Mouse (Mus musculus) heart, embryonic 14.5 days (tissue): ENCODE data around the gene Katnbl1. TPM values are rescaled to one million over a fixed set of nuclear protein-coding genes. Genes with fewer than 3 reads are reported as not detected.

Experiments used
- ATAC-seq: fragments of 200-750 bp; cut with Nextera tagmentation; 2 replicates; pipeline ENCODE4 v1.8.0; 2017; ENCODE audit warnings: low read depth, moderate TSS enrichment; ENCODE audit not compliant: insufficient number of reproducible peaks, insufficient read depth, low FRiP score
- H3K27ac ChIP-seq, 2 experiments: fragments of 200-500 bp in 1 of 2; fragments of 300-500 bp in 1 of 2; sonication (generic) in 1 of 2; replicated peaks in 1 of 2; 2 replicates each; pipeline ENCODE4 v1.5.1; 2012 to 2014; ENCODE audit warnings: low read depth in 2 of 2, low read length in 2 of 2, control low read depth in 1 of 2, mild to moderate bottlenecking in 1 of 2, mixed read lengths in 1 of 2; ENCODE audit not compliant: control insufficient read depth in 1 of 2, insufficient read depth in 1 of 2
- H3K27me3 ChIP-seq: fragments of 300-500 bp; sonication (generic); 2 replicates; pipeline ENCODE4 v1.6.1; 2014; ENCODE audit warnings: mild to moderate bottlenecking, low read length, control low read depth; ENCODE audit not compliant: control insufficient read depth, insufficient read depth
- H3K36me3 ChIP-seq: fragments of 300-500 bp; sonication (generic); 2 replicates; pipeline ENCODE4 v1.6.1; 2014; ENCODE audit warnings: mild to moderate bottlenecking, control low read depth, low read length, mixed read lengths; ENCODE audit not compliant: control insufficient read depth, insufficient read depth
- H3K4me1 ChIP-seq, 2 experiments: fragments of 200-500 bp in 1 of 2; fragments of 300-500 bp in 1 of 2; sonication (generic) in 1 of 2; 2 replicates each; pipeline ENCODE4 v1.6.1; 2012 to 2014; ENCODE audit warnings: low read length in 2 of 2, control low read depth in 1 of 2, mixed read lengths in 1 of 2; ENCODE audit not compliant: control insufficient read depth in 2 of 2, insufficient read depth in 2 of 2
- H3K4me2 ChIP-seq: fragments of 300-500 bp; sonication (generic); 2 replicates; pipeline ENCODE4 v1.6.1; 2014; ENCODE audit warnings: mild to moderate bottlenecking, low read length
- H3K4me3 ChIP-seq, 2 experiments: fragments of 200-500 bp in 1 of 2; fragments of 300-500 bp in 1 of 2; sonication (generic) in 1 of 2; 2 replicates each; pipeline ENCODE4 v1.5.1; 2012 to 2014; ENCODE audit warnings: low read length in 2 of 2, mild to moderate bottlenecking in 2 of 2, control low read depth in 1 of 2, low read depth in 1 of 2, moderate library complexity in 1 of 2; ENCODE audit not compliant: control insufficient read depth in 1 of 2, insufficient read depth in 1 of 2
- H3K9ac ChIP-seq: fragments of 300-500 bp; sonication (generic); 2 replicates; pipeline ENCODE4 v1.6.1; 2014; ENCODE audit warnings: mild to moderate bottlenecking, low read length
- H3K9me3 ChIP-seq: fragments of 300-500 bp; sonication (generic); 2 replicates; pipeline ENCODE4 v1.6.1; 2016; ENCODE audit warnings: low read length, control low read depth; ENCODE audit not compliant: control insufficient read depth
- WGBS: fragments of 180-500 bp; shearing (Covaris S2); extraction: QIAGEN DNeasy Blood & Tissue Kit; methylation state at CpG from one replicate; pipeline ENCODE4 v1.1.7; 2014; 5-methylcytosine and 5-hydroxymethylcytosine counted together
- polyA plus RNA-seq: library from polyadenylated mRNA; unstranded; fragments of >200 nt; fragmentation: Nextera tagmentation; extraction: Ambion mirVana; gene quantifications from 2 replicates; pipeline ENCODE4 v1.2.1, GENCODE M21; 2014

Gene Katnbl1
- polyA plus RNA-seq, 1 experiment from 2014 or later = 22.4 TPM

DNA sequence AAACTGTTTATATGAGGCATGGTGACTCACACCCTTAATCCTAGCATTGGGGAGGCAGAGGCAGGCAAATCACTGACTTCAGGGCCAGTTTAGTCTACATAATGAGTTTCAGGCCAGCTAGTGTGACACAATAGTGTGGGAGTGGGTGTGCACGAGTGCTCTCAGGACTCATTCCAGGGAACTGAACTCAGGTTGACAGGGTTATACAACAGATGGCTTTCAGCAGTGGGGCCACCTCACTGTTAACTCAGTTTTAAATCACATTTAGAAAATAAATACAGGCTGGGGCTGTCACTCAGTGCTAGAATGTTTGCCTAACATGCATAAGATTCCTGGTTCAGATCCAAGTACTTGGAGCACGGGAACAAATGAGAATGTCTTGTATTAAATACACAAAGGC, 19.4 kb upstream of the Katnbl1 start:
- Histone ChIP-seq H3K4me3 (no peak overlapping the region), H3K4me2 (no peak overlapping the region), H3K9ac (no peak overlapping the region), H3K4me1 (no peaks in the 10 kb centered on the region), H3K9me3 (no peaks in the 10 kb centered on the region), H3K27ac (no peak overlapping the region), H3K27me3 (no peaks in the 10 kb centered on the region), H3K36me3 (peaks cover 98% of the 10 kb centered on the region)
- ATAC-seq = no peak
- 83% methylated on average over 2 of the region's 2 CpGs for WGBS

- Histone ChIP-seq H3K27ac (no peak overlapping the region), H3K9ac (no peak overlapping the region), H3K4me2 (no peak overlapping the region), H3K36me3 (peaks cover 98% of the 10 kb centered on the region), H3K4me3 (no peak overlapping the region), H3K27me3 (no peaks in the 10 kb centered on the region), H3K9me3 (no peaks in the 10 kb centered on the region), H3K4me1 (no peaks in the 10 kb centered on the region)
- no peak for ATAC-seq
- 87% methylated on average over 12 of the region's 12 CpGs for WGBS
Measured at GRCm38 (mm10) chr2:112360012-112360780, 18.8 kb upstream of the Katnbl1 start.

- peaks cover 96% of the 10 kb centered on the region for H3K36me3 ChIP-seq
- no peak for ATAC-seq
- no peaks in the 10 kb centered on the region for H3K4me1 ChIP-seq
- no peak overlapping the region for H3K4me3 ChIP-seq
- no peak overlapping the region for H3K4me2 ChIP-seq
- H3K9me3 ChIP-seq = no peaks in the 10 kb centered on the region
- no peaks in the 10 kb centered on the region for H3K27me3 ChIP-seq
- WGBS = 89% methylated on average over 2 of the region's 2 CpGs
- H3K9ac ChIP-seq = no peak overlapping the region
- H3K27ac ChIP-seq = no peak overlapping the region
Measured at GRCm38 (mm10) chr2:112360781-112361169, 18.2 kb upstream of the Katnbl1 start.

- Histone ChIP-seq H3K9ac (peak overlapping the region; percentile 91), H3K9me3 (no peaks in the 10 kb centered on the region), H3K4me3 (peak overlapping the region; percentile 78 to 89), H3K27me3 (no peaks in the 10 kb centered on the region), H3K36me3 (peaks cover 31% of the 10 kb centered on the region), H3K4me1 (peaks cover 0 to 8% of the 10 kb centered on the region in 2 experiments; a peak in 2 of 4 replicates), H3K4me2 (peak overlapping the region; percentile 87), H3K27ac (peak overlapping the region in 1 of 2 experiments; percentile 82; a peak in 1 of 4 replicates)
- ATAC-seq = 0 out of 2 replicates have a peak, but pooled peaks have one; percentile 35
- WGBS = 17% methylated on average over 15 of the region's 15 CpGs
Measured at GRCm38 (mm10) chr2:112367222-112367621, 11.8 kb upstream of the Katnbl1 start.

GRCm38 (mm10) chr2:112367726-112368673, 11.0 kb upstream of the Katnbl1 start, which contains the start of gene Emc4:
Emc4 (minus strand) TSS chr2:112368027.
- H3K36me3 ChIP-seq = peaks cover 25% of the 10 kb centered on the region
- no peaks in the 10 kb centered on the region for H3K27me3 ChIP-seq
- ATAC-seq = peak; percentile 72; the same call in 1 of the 2 replicates
- no peaks in the 10 kb centered on the region for H3K9me3 ChIP-seq
- 2% methylated on average over 46 of the region's 46 CpGs for WGBS
- peaks cover 0 to 8% of the 10 kb centered on the region in 2 experiments; a peak in 2 of 4 replicates for H3K4me1 ChIP-seq
- peak within 1 kb of the TSS; percentile 91 for H3K9ac ChIP-seq
- peak within 1 kb of the TSS; percentile 78 to 89 for H3K4me3 ChIP-seq
- H3K27ac ChIP-seq = peak within 1 kb of the TSS; percentile 82 to 94
- peak within 1 kb of the TSS; percentile 87 for H3K4me2 ChIP-seq

DNA sequence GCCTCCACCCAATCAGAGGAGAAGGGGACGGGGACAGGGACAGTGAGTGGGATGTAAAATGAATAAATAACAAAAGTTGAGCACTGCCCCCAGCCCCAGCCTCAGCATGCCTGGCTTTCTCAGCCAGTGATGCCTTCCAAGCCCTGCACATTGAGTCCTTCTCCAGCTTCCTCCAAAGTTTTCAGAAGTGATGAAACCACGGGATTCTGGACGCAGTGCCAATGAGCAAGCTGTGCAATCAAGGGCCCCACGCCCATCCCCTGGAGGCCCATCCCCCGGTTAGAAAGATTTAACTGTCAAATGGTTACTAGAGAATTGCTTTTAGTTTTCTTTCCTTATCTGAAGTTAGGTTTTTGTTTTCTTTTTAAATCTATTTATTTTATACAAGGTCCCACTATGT, 9.1 kb upstream of the Katnbl1 start:
- Histone ChIP-seq H3K27me3 (no peaks in the 10 kb centered on the region), H3K9ac (no peak overlapping the region), H3K9me3 (no peaks in the 10 kb centered on the region), H3K36me3 (peaks cover 6% of the 10 kb centered on the region), H3K4me1 (peaks cover 0 to 8% of the 10 kb centered on the region in 2 experiments; a peak in 2 of 4 replicates), H3K4me3 (no peak overlapping the region), H3K4me2 (no peak overlapping the region), H3K27ac (no peak overlapping the region)
- 57% methylated on average over 5 of the region's 5 CpGs for WGBS
- no peak for ATAC-seq

DNA sequence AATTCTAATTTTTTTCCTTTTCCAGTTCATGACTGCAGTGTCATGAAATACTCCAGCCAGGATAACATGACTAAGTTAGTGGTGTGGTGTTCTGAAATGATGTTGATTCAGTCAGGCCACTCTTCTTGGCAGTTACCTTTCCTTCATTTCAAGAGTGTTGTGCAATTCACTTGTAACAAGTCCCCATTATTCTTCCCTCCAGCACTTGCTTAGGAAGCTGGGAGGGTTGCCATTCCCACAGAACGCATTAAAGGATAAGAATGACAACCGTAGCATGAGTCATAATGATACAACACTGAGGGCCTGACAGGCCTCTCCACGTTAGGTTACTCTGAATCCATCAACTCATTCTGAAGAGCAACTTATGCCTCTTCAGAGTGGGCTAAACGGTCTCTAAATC, 5.9 kb upstream of the Katnbl1 start:
- Histone ChIP-seq H3K9me3 (no peaks in the 10 kb centered on the region), H3K4me2 (no peak overlapping the region), H3K36me3 (no peaks in the 10 kb centered on the region), H3K9ac (no peak overlapping the region), H3K4me1 (no peaks in the 10 kb centered on the region), H3K27ac (no peak overlapping the region), H3K4me3 (no peak overlapping the region), H3K27me3 (no peaks in the 10 kb centered on the region)
- 42% methylated on average over 4 of the region's 4 CpGs for WGBS
- no peak for ATAC-seq
